Mouse (Mus musculus) left cerebral cortex, postnatal 10 days (tissue): ENCODE measurements at regions not wholly inside any gene's neighbourhood (a gene's known extent, or its start where the extent isn't known, plus 50 kb on each side); places are given as distances from the start of the nearest gene placed in this dataset.
"Not testable (repeated sequence)": the region's sequence is repeated elsewhere in the genome, so short reads cannot be mapped to it uniquely, and the experiment has no call there.

ENCODE experiments used
- DNase-seq, 2 experiments: peaks; one replicate each; pipeline ENCODE4 v3.0.0; 2021 to 2022; ENCODE audit warnings: low spot score in 2 of 2, mixed read lengths in 1 of 2; ENCODE audit errors: extremely low spot score in 1 of 2
- intact Hi-C: fragments of 180-260 bp; cut with DNase I; formaldehyde crosslinking; loops from one replicate; pipeline ENCODE4 v1.15.1; 2025

- intact Hi-C loops, result no loop called here
- no peak for DNase-seq
These were observed 109.2 kb upstream of the Fam84a start for GRCm38 (mm10) chr12:14261102-14261501.

DNA sequence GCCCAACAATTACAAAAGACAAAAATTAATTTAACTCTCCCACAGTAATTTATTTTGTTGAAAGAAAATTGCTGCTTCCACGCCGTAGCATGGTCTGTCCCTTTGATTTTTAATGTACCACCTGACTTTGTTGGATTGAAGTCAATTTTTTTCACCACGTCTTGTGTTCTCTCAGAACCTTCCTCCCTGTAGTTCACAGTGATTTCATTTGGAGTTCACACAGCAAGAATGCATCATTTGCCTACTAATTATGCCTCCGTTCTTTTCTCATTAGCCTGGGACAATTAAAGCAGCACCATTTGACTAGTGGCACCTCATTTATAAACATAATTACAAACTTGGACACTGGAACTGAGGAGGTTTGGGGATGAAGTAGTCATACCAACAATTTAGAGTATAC, 108.4 kb upstream of the Fam84a start:
- no peak for DNase-seq
- intact Hi-C loops, result no loop called here

- intact Hi-C loops, result no loop called here
- DNase-seq, result no peak
These were observed 101.5 kb upstream of the Fam84a start for GRCm38 (mm10) chr12:14253336-14253735.

DNA sequence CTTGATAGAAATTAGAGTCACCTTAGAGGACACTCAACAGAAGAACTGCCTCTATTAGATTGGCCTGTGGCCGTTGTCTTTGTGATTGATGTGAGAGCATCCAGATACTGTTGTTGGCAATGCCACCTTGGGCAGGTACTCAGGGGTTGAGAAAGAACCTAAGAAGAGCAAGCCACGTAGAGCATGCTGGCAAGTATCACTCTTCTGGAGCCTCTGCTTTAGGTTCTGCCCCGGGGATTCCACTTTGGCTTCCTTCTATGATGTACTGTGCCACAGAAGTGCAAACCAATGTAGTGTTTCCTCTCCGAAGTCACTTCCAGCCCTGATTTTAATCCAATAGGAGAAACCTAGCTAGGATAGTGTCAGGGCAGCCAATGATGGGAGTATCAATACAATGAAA, 98.3 kb upstream of the Fam84a start:
- intact Hi-C loops, result no loop called here
- DNase-seq, result no peak

DNA sequence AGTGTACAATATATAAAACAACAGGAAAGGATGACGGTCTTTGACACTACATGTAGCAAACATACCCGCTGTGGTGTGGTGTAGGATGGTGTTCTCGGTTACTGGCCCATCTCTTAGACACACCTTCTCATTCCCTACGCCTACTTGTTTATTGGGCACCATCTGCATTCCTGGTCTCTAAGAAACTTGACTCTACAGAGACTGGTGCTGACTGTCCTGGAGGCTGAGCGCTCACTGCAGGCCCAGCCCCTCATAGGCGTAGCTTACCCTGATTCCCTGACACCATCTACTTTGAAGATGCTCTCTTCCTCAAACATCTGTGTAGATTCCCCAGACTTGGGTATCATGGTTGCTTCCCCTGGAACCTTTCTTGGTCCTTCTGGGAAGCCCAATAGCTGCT, 90.9 kb upstream of the Fam84a start:
- intact Hi-C loops, DNase-seq: not testable (repeated sequence)

GRCm38 (mm10) chr12:14237699-14238098, 85.8 kb upstream of the Fam84a start:
- no peak for DNase-seq
- intact Hi-C loops, result no loop called here

GRCm38 (mm10) chr12:14235351-14235750, 83.5 kb upstream of the Fam84a start:
- intact Hi-C loops, result no loop called here
- no peak for DNase-seq

GRCm38 (mm10) chr12:14212618-14213017, 60.8 kb upstream of the Fam84a start:
- DNase-seq, result no peak
- intact Hi-C loops, result no loop called here

DNA sequence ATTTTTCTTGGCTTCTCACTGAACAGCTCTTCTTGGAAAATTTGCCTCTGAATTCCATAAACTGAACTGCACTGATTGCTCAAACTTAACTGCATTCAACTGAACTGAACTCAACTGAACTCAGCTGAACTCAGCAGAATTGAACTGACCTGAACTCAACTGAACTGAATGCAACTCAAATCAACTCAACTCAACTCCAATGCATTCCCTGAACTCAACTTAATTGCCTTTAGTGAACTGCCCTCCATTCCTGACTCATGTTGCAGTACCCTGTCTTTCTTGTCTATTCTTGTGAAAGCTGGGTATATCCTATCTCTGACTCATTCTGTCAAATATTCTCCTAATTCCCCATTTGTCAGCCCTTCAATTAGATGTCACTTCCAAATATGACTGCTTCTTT, 58.0 kb upstream of the Fam84a start:
- intact Hi-C loops, result no loop called here
- no peak for DNase-seq

- intact Hi-C loops, result no loop called here
- no peak for DNase-seq
These were observed 55.4 kb upstream of the Fam84a start for GRCm38 (mm10) chr12:14207288-14207687.

DNA sequence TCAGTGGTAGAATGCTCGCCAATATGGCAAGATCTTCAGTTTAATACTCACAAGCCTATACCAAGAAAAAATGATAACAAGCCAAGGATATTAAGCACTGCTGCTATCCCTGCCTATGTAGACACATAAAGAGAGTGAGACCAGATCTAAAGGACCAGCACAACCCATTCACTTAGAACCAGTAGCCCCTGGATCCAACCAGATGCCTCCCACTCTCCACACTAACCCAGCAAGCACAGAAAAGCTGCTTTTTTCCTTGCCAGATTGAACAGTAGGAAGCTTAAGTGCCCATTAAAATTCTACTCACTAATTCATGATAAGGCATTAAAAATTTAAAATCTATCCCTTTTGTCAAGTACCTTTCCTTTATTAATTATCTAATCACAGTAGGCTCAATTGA, 52.6 kb upstream of the Fam84a start:
- no peak for DNase-seq
- intact Hi-C loops, result no loop called here
